Mouse (Mus musculus): ENCODE data around the gene Fchsd2. TPM values are rescaled to one million over a fixed set of nuclear protein-coding genes. Genes with fewer than 3 reads are reported as not detected.

Fchsd2 gene
- polyA plus RNA-seq, 1 experiment from 2014 or later: 21.9 TPM

DNA sequence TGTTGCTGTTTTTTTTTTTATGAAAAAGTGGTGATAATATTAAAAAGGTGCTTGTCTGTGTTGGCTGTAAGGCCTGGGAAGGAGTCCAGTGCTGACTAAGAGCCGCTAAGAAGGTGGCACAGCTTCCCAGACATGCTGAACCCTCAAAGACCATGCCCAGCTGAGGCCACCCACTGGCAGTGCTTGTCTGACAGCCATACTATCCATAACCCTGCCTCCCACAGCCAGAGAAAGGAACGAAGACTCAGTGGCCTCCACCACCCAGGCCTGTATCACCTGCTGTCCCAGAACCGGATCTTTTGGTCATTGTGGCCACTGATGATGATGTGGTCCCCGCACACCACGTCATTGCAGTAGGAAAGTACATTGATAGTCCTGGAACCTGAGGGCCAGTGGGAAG is 198.5 kb downstream of the Fchsd2 start:
- WGBS: 89% methylated on average over 5 of the region's 5 CpGs
- H3K27ac ChIP-seq (replicated peaks): no peak overlapping the region
- H3K4me2 ChIP-seq (replicated peaks): no peak overlapping the region
- no peaks in the 10 kb centered on the region; the same call in 1 of the 2 replicates for H3K27me3 ChIP-seq
- no peak overlapping the region for H3K4me3 ChIP-seq (replicated peaks)
- no peaks in the 10 kb centered on the region for H3K9me3 ChIP-seq (replicated peaks)
- no peak for ATAC-seq (ENCODE audit: insufficient number of reproducible peaks, low FRiP score, low TSS enrichment, low read depth)
- H3K4me1 ChIP-seq: peaks cover 3% of the 10 kb centered on the region
- no peak overlapping the region for H3K9ac ChIP-seq
- H3K36me3 ChIP-seq: peaks cover 25% of the 10 kb centered on the region

DNA sequence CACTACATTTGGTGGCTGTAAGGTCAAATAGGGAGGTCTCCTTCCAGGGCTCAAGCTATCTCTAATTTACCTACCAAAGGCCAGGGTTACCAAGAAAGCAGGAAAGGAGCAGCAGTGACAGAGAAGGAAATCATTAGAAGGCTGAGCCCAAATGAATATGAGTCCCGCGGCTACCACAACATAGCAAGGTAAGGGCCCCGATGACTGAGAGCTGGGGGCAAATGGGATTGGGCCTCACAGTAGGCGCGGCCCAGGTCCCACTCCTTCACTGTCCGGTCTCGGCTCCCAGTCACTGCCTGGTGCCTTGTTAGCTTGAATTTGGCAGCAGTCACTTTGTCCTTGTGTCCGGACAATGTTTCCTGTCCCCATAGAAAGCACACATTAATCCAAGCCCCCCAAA is 199.0 kb downstream of the Fchsd2 start:
- Histone ChIP-seq H3K27me3 (no peaks in the 10 kb centered on the region; the same call in 1 of the 2 replicates), H3K36me3 (peaks cover 25% of the 10 kb centered on the region; the same call in 1 of the 2 replicates), H3K27ac (replicated peaks) (no peak overlapping the region), H3K9ac (no peak overlapping the region), H3K4me2 (replicated peaks) (no peak overlapping the region), H3K4me1 (peaks cover 8% of the 10 kb centered on the region), H3K9me3 (replicated peaks) (no peaks in the 10 kb centered on the region), H3K4me3 (replicated peaks) (no peak overlapping the region)
- 90% methylated on average over 8 of the region's 8 CpGs for WGBS
- ATAC-seq (ENCODE audit: insufficient number of reproducible peaks, low FRiP score, low TSS enrichment, low read depth): no peak

DNA sequence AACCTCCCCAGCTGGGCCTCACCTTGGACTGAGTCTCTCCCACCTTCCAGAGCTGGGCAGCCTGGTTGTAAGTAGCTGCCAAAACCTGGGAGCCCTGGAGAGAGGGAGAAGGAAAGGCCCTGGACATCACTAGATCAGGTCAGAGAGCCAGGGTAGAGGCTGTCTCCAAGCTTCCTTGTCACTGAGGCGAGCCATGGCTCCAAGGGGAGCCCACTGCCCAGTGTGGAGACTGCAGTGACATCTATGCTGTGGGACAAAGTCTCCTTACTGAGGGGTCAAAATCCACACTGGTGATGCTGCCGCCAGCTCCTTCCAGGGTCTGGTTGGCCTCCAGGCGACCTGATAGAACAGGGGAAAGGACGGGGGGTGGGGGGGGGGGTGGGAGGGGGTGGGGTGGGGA is 199.4 kb downstream of the Fchsd2 start:
- Histone ChIP-seq H3K4me1 (peaks cover 12% of the 10 kb centered on the region), H3K9ac (no peak overlapping the region), H3K9me3 (replicated peaks) (no peaks in the 10 kb centered on the region), H3K27ac (replicated peaks) (no peak overlapping the region), H3K36me3 (peaks cover 25% of the 10 kb centered on the region; the same call in 1 of the 2 replicates), H3K4me3 (replicated peaks) (no peak overlapping the region), H3K27me3 (peaks cover under 1% of the 10 kb centered on the region; the same call in 1 of the 2 replicates), H3K4me2 (replicated peaks) (no peak overlapping the region)
- 65% methylated on average over 4 of the region's 4 CpGs for WGBS
- no peak for ATAC-seq (ENCODE audit: insufficient number of reproducible peaks, low FRiP score, low TSS enrichment, low read depth)

DNA sequence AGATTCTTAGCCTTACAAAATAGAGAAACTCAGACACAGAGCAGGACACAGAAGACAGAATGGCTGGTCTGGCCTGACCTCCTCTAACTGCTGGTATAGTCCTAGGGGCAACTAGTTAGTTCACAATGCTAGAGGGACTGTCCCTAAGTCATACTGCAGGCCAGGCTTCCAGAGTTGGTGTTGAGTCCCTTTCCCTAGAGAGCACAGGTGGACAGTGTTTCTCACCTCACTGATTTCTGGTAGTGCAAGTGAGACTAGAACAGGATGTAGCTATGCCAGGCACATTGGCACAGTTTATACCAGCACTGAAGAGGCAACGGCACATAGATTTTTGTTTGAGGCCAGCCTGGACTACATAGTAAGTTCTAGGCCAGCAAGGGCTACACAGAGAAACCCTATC is 200.0 kb downstream of the Fchsd2 start:
- Histone ChIP-seq H3K36me3 (peaks cover 25% of the 10 kb centered on the region; the same call in 1 of the 2 replicates), H3K9ac (no peak overlapping the region), H3K4me3 (replicated peaks) (no peak overlapping the region), H3K27ac (replicated peaks) (no peak overlapping the region), H3K27me3 (peaks cover 3% of the 10 kb centered on the region; the same call in 1 of the 2 replicates), H3K9me3 (replicated peaks) (no peaks in the 10 kb centered on the region), H3K4me1 (peaks cover 14% of the 10 kb centered on the region), H3K4me2 (replicated peaks) (no peak overlapping the region)
- 93% methylated on average over 1 of the region's 1 CpGs for WGBS
- no peak for ATAC-seq (ENCODE audit: insufficient number of reproducible peaks, low FRiP score, low TSS enrichment, low read depth)

DNA sequence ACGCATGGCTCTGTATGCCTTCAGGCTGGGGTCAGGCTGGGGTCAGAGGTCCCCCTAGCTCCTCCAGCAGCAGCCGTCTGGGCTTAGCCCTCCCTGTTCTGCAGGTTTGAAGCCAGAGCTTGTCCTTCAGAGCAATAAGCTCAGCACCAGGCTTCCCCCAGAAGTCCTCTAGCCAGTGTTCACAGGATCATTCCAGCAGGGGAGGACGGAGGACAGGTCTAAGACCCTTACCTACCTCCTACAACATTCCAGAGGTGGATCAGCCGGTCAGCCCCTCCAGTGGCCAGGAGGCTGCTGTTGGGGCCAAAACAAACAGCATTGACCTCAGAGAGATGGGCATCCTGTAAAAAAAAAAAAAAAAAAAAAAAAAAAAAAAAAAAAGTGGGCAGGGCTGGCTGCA is 200.5 kb downstream of the Fchsd2 start:
- no peaks in the 10 kb centered on the region for H3K9me3 ChIP-seq (replicated peaks)
- H3K4me3 ChIP-seq (replicated peaks): no peak overlapping the region
- 31% methylated on average over 4 of the region's 4 CpGs for WGBS
- no peak for ATAC-seq (ENCODE audit: insufficient number of reproducible peaks, low FRiP score, low TSS enrichment, low read depth)
- no peak overlapping the region for H3K9ac ChIP-seq
- no peak overlapping the region for H3K27ac ChIP-seq (replicated peaks)
- H3K27me3 ChIP-seq: peaks cover 3% of the 10 kb centered on the region; the same call in 1 of the 2 replicates
- no peak overlapping the region for H3K4me2 ChIP-seq (replicated peaks)
- H3K36me3 ChIP-seq: peaks cover 25% of the 10 kb centered on the region; the same call in 1 of the 2 replicates
- peaks cover 14% of the 10 kb centered on the region for H3K4me1 ChIP-seq

DNA sequence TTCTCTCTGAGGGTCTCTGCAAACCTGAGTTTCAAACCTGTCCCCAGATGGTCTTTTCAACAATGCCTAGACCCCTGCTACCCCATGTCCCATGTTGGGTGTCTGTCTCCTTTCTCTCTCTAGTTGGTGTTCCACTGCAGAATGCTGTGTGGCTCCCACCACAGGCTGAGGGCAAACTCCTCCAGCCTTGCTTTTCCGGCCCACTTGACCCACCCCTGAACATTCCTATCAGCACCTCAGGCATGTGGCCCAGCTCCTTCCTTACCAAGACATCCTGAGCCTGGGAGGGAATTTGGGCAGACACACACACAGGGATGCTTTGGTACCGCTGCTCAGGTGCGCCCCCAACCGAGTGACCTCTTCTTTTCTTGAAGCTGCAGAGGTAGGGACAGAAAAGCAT is 200.9 kb downstream of the Fchsd2 start:
- no peak for ATAC-seq (ENCODE audit: insufficient number of reproducible peaks, low FRiP score, low TSS enrichment, low read depth)
- WGBS: 45% methylated on average over 4 of the region's 4 CpGs

DNA sequence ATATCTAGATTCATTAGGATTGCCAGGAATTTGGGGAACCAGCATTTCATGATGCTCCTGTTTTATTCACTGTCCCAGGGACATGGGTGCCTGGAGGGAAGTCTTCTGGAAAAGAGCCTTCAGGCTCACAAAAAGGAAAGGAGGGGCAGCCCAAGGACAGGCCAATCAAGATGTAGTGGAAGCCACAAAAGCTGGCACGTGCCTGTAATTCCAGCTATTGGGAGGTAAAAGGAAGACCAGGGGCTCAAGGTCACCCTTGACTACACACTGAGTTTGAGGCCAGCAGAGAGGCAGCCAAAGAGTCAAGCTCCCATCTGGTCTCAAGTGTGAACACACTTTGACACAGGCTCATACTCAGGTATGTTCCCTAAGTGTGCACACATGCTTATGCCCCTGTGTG is 202.8 kb downstream of the Fchsd2 start:
- Histone ChIP-seq H3K36me3 (peaks cover 16% of the 10 kb centered on the region; the same call in 1 of the 2 replicates), H3K4me3 (replicated peaks) (no peak overlapping the region), H3K27me3 (peaks cover 3% of the 10 kb centered on the region), H3K9ac (no peak overlapping the region), H3K9me3 (replicated peaks) (no peaks in the 10 kb centered on the region), H3K27ac (replicated peaks) (no peak overlapping the region), H3K4me2 (replicated peaks) (no peak overlapping the region), H3K4me1 (peaks cover 21% of the 10 kb centered on the region)
- 67% methylated on average over 1 of the region's 1 CpGs for WGBS
- no peak for ATAC-seq (ENCODE audit: insufficient number of reproducible peaks, low FRiP score, low TSS enrichment, low read depth)

More for the DNA sequence above, 200.9 kb downstream of the Fchsd2 start:
- Histone ChIP-seq H3K9ac (no peak overlapping the region), H3K36me3 (peaks cover 25% of the 10 kb centered on the region; the same call in 1 of the 2 replicates), H3K27ac (replicated peaks) (no peak overlapping the region), H3K4me3 (replicated peaks) (no peak overlapping the region), H3K27me3 (peaks cover 3% of the 10 kb centered on the region; the same call in 1 of the 2 replicates), H3K4me1 (peaks cover 14% of the 10 kb centered on the region), H3K4me2 (replicated peaks) (no peak overlapping the region), H3K9me3 (replicated peaks) (no peaks in the 10 kb centered on the region)

DNA sequence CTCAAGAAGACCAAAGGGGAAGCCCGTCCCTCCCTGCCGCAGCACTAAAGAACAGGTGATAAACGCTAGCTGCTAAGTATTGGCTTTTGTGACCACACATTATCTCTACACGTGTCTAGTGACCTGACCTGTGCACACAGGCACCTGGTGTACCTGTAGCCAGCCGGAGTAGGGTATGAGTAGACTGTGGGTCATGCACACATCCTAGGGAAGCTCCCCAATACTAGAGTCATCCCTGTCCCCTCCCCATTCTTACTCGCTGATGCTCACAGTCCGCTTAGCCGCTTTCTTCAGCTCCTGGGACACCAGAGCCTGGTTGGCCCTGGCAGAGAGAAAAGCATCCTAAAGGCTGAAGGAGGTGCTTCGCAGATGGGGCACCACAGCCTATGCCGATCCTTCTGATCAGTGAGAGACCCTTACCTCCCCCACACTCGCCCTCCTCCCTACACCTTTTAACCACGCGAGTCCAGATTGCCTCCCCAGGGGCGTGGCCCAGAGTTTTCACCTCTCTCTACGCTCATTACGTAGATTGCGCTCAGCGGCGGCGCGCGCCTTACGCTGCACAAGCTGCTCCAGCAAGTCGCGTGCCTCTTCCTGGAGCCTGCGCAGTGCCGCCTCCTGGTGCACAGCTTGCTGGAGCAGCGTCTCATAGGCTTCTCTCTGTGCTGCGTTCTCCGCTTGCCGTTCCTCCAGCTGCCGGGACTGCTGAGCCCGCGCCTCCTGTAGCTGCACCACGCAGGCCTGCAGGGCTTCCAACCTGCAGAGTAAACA is 203.8 kb downstream of the Fchsd2 start:
- WGBS: 11% methylated on average over 35 of the region's 35 CpGs
- Histone ChIP-seq H3K36me3 (peaks cover 10% of the 10 kb centered on the region; the same call in 1 of the 2 replicates), H3K9me3 (replicated peaks) (no peaks in the 10 kb centered on the region), H3K27me3 (peaks cover 3% of the 10 kb centered on the region), H3K4me1 (peaks cover 29% of the 10 kb centered on the region), H3K4me3 (replicated peaks) (peak overlapping the region; percentile 40), H3K4me2 (replicated peaks) (peak overlapping the region; percentile 70), H3K27ac (replicated peaks) (no peak overlapping the region), H3K9ac (peak overlapping the region; percentile 2; the same call in 1 of the 2 replicates)
- peak; percentile 80 for ATAC-seq (ENCODE audit: insufficient number of reproducible peaks, low FRiP score, low TSS enrichment, low read depth)

DNA sequence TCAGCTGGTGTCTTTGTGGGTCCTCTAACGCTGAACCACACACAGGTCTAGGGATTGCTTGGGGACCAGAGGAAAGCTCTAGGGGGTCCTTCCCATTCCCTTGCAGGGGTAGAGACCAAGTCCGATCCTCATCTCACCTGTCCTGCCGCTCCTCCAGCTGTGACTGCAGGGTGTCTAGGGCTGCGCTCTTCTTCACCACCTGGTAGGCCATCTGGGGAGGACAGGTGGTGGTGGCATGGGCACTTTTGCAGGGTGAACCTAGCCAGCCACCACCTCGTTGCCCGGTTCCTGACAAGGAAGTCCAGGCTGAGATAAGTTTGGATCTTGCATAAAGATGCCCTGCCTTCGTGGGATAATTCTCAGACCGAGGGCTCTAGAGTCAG is 204.4 kb downstream of the Fchsd2 start:
- H3K4me1 ChIP-seq: peaks cover 32% of the 10 kb centered on the region
- ATAC-seq (ENCODE audit: insufficient number of reproducible peaks, low FRiP score, low TSS enrichment, low read depth): no peak; the same call in 1 of the 2 replicates
- H3K9me3 ChIP-seq (replicated peaks): no peaks in the 10 kb centered on the region
- 22% methylated on average over 8 of the region's 8 CpGs for WGBS
- peak overlapping the region; percentile 2; the same call in 1 of the 2 replicates for H3K9ac ChIP-seq
- no peak overlapping the region for H3K27ac ChIP-seq (replicated peaks)
- H3K4me3 ChIP-seq (replicated peaks): peak overlapping the region; percentile 40
- H3K4me2 ChIP-seq (replicated peaks): peak overlapping the region; percentile 70
- peaks cover 10% of the 10 kb centered on the region; the same call in 1 of the 2 replicates for H3K36me3 ChIP-seq
- peaks cover 3% of the 10 kb centered on the region for H3K27me3 ChIP-seq

DNA sequence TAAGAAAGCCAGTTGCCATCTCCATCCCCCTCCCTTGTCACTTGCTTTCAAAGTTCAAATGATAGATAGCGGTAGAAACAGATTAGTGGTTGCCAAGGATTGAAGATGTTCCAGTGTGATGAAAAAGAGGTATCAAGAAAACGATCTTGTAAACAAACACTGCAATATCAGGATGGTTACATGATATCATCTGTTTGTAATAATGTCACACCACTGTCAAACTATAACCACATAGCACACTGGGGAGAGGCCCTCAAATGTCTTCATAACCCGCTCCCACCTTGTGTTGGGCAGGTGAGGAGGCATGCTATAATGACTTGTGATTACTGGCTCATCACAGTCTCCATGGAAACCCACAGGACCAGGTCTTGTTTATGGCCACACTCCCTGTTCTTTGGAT is 205.7 kb downstream of the Fchsd2 start:
- Histone ChIP-seq H3K36me3 (0 out of 2 replicates have a peak, but pooled peaks cover 6% of the 10 kb centered on the region), H3K9me3 (replicated peaks) (no peaks in the 10 kb centered on the region), H3K27ac (replicated peaks) (no peak overlapping the region), H3K4me1 (peaks cover 39% of the 10 kb centered on the region), H3K9ac (no peak overlapping the region), H3K4me3 (replicated peaks) (no peak overlapping the region), H3K27me3 (peaks cover 3% of the 10 kb centered on the region), H3K4me2 (replicated peaks) (no peak overlapping the region)
- no peak for ATAC-seq (ENCODE audit: insufficient number of reproducible peaks, low FRiP score, low TSS enrichment, low read depth)
- 77% methylated on average over 3 of the region's 3 CpGs for WGBS

DNA sequence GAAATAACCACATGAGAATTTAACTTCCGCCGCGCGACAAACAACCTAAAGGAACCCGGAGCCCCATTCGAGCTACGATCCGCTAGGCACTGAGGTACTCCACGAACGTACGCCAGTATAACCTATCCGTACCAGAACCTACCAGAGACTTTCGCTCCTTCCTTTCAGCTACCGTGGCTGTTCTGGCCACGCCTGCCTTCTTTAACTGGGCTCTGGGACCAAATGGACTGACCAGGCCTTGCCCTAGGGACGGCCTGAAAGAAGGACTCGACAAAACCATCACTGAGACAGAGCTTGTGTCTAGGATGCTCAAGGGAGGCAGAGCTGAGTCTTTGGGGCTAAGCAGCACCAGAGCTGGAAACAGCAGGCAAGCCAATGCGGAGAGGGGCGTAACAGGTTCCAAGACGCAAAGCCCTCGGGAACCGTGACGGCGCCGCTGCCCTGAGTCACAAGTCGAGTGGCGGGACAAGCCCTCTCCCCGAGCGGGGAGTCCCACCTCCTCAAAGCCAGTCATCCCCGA is 208.8 kb downstream of the Fchsd2 start:
- peak overlapping the region; percentile 79 for H3K4me2 ChIP-seq (replicated peaks)
- WGBS: 1% methylated on average over 30 of the region's 30 CpGs
- H3K4me3 ChIP-seq (replicated peaks): peak overlapping the region; percentile 73
- peaks cover 3% of the 10 kb centered on the region for H3K27me3 ChIP-seq
- H3K4me1 ChIP-seq: peaks cover 33% of the 10 kb centered on the region
- peak; percentile 36 for ATAC-seq (ENCODE audit: insufficient number of reproducible peaks, low FRiP score, low TSS enrichment, low read depth)
- no peaks in the 10 kb centered on the region for H3K36me3 ChIP-seq
- peak overlapping the region; percentile 44 for H3K9ac ChIP-seq
- no peaks in the 10 kb centered on the region for H3K9me3 ChIP-seq (replicated peaks)
- peak overlapping the region; percentile 77 for H3K27ac ChIP-seq (replicated peaks)

Measured in embryonic facial prominence, embryonic 15.5 days (tissue).